Mouse (Mus musculus) heart, embryonic 10.5 days (tissue): ENCODE data around the gene Anks4b. TPM values are rescaled to one million over a fixed set of nuclear protein-coding genes. Genes with fewer than 3 reads are reported as not detected.

ENCODE experiments used
- DNase-seq: peaks from one replicate; pipeline ENCODE4 v3.0.0-alpha.2; 2017; ENCODE audit warnings: low spot score
- H3K27ac ChIP-seq: fragments of 300-500 bp; sonication (generic); 2 replicates; pipeline ENCODE4 v1.5.1; 2016; ENCODE audit warnings: mild to moderate bottlenecking
- H3K27me3 ChIP-seq: fragments of 300-500 bp; sonication (generic); 2 replicates; pipeline ENCODE4 v1.6.1; 2016; ENCODE audit warnings: mild to moderate bottlenecking; ENCODE audit not compliant: poor library complexity, insufficient read depth, severe bottlenecking
- H3K36me3 ChIP-seq: fragments of 300-500 bp; sonication (generic); 2 replicates; pipeline ENCODE4 v1.6.1; 2016; ENCODE audit warnings: mild to moderate bottlenecking, moderate library complexity
- H3K4me1 ChIP-seq: fragments of 300-500 bp; sonication (generic); 2 replicates; pipeline ENCODE4 v1.6.1; 2016; ENCODE audit warnings: mild to moderate bottlenecking
- H3K4me3 ChIP-seq: fragments of 300-500 bp; sonication (generic); 2 replicates; pipeline ENCODE4 v1.5.1; 2016; ENCODE audit warnings: mild to moderate bottlenecking, moderate library complexity
- H3K9me3 ChIP-seq: fragments of 300-500 bp; sonication (generic); 2 replicates; pipeline ENCODE4 v1.6.1; 2016; ENCODE audit warnings: mild to moderate bottlenecking, moderate library complexity
- WGBS: fragments of 180-500 bp; shearing (Covaris S2); methylation state at CpG from one replicate; pipeline ENCODE4 v1.1.7; 2016; 5-methylcytosine and 5-hydroxymethylcytosine counted together
- polyA plus RNA-seq: library from polyadenylated mRNA; unstranded; fragments of >200 nt; fragmentation: Nextera tagmentation; extraction: Ambion mirVana; gene quantifications from 2 replicates; pipeline ENCODE4 v1.2.1, GENCODE M21; 2016

Anks4b gene
- 0.06 TPM in 1 of 2 replicates, not detected in the other for polyA plus RNA-seq

DNA sequence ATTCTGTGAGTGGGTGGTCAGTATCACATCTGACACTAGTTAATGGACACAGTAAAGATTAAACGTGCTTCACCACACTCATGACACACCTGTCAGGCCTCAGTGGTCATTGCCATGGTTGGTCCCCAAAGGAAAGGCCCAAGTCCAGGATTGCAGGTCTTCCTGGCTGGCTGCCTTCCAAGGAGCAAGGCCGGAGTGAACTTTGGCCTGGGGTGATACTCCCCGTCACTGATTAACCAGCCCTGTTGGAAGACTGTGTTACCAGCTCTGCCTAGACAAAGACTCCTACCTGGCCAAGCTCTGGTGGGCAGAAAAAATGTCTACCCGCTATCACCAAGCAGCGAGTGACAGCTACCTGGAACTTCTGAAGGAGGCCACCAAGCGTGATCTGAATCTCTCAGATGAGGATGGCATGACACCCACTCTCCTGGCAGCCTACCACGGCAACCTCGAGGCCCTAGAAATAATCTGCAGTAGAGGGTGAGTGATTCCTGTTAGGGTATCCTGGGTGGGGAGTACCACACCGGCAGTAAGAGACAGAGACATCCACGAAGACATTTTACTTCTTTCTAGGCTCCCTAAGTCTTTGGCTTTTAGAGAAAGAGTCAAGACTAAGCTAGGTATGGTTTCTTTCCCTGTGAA lies at the start of gene Anks4b:
Gene Anks4b, plus strand, starts transcription at position 256 of the 642 bp plus-strand sequence.
- H3K36me3 ChIP-seq = no peaks in the 10 kb centered on the region
- no peak for DNase-seq

DNA sequence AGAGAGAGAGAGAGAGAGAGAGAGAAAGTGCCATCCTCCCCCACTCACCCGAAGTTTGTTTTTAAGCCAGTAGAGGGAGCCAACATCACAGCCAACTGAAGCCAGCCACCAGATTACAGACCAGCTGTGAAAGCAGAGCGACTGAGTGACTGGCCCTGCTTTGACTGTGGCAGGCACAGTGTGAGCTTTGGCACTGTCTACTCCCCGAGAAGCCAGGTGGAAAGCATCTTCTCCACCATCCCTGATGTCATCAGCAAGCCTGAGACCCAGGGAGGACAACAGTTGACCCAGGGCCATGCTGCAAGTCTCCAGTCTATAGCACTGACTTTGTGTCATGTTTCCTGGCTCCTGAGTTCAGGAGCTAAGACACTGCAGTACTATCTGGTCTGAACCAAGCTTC lies 48.8 kb upstream of the Anks4b start:
- Histone ChIP-seq H3K27ac (no peak overlapping the region), H3K4me1 (peaks cover 7% of the 10 kb centered on the region; the same call in 1 of the 2 replicates), H3K27me3 (no peaks in the 10 kb centered on the region), H3K9me3 (no peaks in the 10 kb centered on the region), H3K36me3 (peaks cover 5% of the 10 kb centered on the region; the same call in 1 of the 2 replicates), H3K4me3 (no peak overlapping the region)
- DNase-seq = no peak
- WGBS = 4% methylated on average over 3 of the region's 3 CpGs

More for the DNA sequence above, at the start of gene Anks4b:
- Histone ChIP-seq H3K4me3 (no peak within 1 kb of the TSS), H3K27me3 (no peaks in the 10 kb centered on the region), H3K27ac (no peak within 1 kb of the TSS), H3K9me3 (no peaks in the 10 kb centered on the region), H3K4me1 (no peaks in the 10 kb centered on the region)
- 81% methylated on average over 10 of the region's 10 CpGs for WGBS

DNA sequence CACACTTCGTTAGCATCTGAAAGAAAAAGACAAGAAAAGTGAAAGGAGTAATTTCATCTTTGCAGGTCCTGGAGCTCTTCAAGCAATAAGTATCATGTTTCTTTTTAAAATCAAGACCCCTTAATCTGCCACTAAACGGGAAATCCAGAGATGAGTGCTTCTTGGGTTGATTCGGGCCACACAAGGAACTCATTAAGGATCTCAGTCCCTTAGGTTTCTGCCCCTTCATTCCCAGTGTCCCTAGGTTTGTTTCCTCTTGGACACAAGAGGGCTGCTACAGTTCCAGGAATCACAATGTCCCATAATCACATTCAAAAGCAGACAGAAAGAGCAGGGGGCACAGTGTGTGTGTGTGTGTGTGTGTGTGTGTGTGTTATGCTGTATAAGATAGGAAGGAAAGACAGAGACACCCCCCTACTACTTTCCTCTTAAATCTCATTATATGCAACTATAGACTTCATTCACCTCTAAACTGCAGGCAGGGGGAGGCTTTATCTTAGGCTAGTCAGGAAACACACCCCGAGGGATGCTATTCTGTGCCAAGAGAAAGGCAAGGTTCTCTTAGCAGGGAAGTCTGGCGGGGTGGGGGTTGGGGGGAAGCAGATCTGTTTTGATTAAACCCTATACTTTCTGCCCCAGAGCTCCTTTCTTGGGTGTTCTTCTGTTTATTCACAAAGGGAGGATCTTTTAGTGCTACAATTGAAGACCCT lies 46.5 kb upstream of the Anks4b start:
- WGBS = 30% methylated on average over 5 of the region's 5 CpGs
- Histone ChIP-seq H3K27me3 (no peaks in the 10 kb centered on the region), H3K4me3 (no peak overlapping the region), H3K4me1 (peaks cover 7% of the 10 kb centered on the region; the same call in 1 of the 2 replicates), H3K36me3 (no peaks in the 10 kb centered on the region), H3K9me3 (no peaks in the 10 kb centered on the region), H3K27ac (no peak overlapping the region)
- DNase-seq = no peak

DNA sequence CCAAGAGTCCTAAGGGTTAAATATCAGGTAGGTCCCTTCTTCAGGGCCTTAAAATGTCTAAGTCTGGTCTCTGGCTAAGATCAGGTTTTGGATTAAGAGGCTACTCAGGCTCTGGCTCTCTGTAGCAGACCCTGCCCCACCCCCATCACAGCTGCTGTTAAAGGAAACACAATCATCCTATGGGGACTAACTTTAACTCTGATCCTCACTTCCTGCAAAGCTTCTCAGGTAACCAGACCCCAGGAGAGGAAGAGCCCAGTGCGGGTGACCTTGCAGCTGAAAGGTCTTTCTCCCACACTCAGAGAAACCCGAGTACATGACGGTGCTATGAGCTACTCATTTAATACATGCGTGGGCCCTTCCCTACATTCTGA lies 46.0 kb upstream of the Anks4b start:
- H3K27me3 ChIP-seq = no peaks in the 10 kb centered on the region
- H3K4me3 ChIP-seq = no peak overlapping the region
- H3K9me3 ChIP-seq = no peaks in the 10 kb centered on the region
- no peaks in the 10 kb centered on the region for H3K36me3 ChIP-seq
- peaks cover 7% of the 10 kb centered on the region; the same call in 1 of the 2 replicates for H3K4me1 ChIP-seq
- DNase-seq = no peak
- 35% methylated on average over 4 of the region's 4 CpGs for WGBS
- H3K27ac ChIP-seq = no peak overlapping the region

DNA sequence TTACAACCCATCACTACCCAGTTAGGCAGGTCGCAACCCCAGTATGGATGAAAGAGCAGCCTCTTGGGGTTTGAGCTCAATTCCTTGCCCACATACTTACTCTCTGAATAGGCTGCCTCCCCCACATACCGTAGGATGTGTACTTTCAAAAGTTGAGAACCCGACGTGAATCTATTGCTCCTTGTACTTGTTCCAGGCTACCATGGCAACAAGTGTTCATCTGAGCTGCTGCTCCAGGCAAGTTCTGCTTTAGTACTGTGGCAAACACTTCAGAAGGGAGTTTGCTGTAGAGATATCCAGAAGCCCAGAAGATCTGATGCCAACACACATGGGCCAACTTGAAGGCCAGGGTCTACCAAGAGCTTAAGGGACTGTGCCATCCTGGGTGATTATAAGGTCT lies 44.7 kb upstream of the Anks4b start:
- Histone ChIP-seq H3K9me3 (no peaks in the 10 kb centered on the region), H3K4me1 (peaks cover 7% of the 10 kb centered on the region; the same call in 1 of the 2 replicates), H3K36me3 (no peaks in the 10 kb centered on the region), H3K4me3 (no peak overlapping the region), H3K27me3 (no peaks in the 10 kb centered on the region), H3K27ac (no peak overlapping the region)
- WGBS = 76% methylated on average over 4 of the region's 4 CpGs
- peak; percentile 53 for DNase-seq

DNA sequence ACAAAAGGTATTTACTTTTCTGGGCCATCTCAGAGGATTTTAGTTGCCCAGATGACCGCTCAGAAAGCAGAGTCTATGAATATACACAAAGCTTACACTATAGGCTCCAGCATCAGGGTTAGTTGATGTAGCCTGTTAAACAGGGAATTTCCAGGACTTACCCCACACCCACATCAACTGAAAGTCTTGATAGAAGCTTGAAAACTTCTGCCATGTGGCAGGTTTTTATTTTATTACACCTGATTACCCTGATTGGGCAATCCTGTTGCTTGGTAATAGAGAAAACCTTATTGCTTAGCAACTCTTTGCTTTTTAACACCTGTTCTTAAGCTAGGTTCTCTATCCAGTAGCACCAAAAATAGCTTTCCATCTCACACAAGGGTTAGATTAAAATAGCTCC lies 30.9 kb upstream of the Anks4b start:
- 86% methylated on average over 1 of the region's 1 CpGs for WGBS
- Histone ChIP-seq H3K9me3 (no peaks in the 10 kb centered on the region), H3K36me3 (no peaks in the 10 kb centered on the region), H3K4me3 (no peak overlapping the region), H3K27me3 (0 out of 2 replicates have a peak, but pooled peaks cover 4% of the 10 kb centered on the region), H3K27ac (no peak overlapping the region), H3K4me1 (no peaks in the 10 kb centered on the region)
- DNase-seq = no peak

DNA sequence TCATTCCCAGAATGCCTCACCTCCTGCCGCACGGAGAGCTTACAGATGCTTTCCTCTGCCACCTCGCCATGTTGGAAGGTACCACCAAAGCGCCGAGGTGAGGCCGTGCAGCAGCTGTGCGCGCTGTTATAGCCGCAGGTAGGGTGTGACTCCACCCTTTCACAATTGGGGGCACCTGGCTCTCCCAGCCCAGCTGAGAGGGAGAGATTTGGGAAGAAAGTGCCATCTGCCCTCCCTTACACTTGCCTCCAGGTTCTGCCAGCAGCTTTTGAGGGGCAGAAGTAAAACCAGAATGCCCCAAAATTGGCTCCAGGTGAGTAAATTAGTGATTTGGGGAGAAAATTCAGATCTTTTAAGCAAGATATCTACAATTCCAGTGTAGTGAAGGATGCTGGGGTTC lies 28.5 kb upstream of the Anks4b start, which contains the start of gene Zp2:
Gene Zp2, minus strand, starts transcription at position 101 of the 400 bp plus-strand sequence.
- WGBS = 69% methylated on average over 9 of the region's 9 CpGs
- no peaks in the 10 kb centered on the region for H3K9me3 ChIP-seq
- 0 out of 2 replicates have a peak, but pooled peaks cover 4% of the 10 kb centered on the region for H3K27me3 ChIP-seq
- H3K27ac ChIP-seq = no peak within 1 kb of the TSS
- H3K4me3 ChIP-seq = no peak within 1 kb of the TSS
- H3K4me1 ChIP-seq = no peaks in the 10 kb centered on the region
- no peaks in the 10 kb centered on the region for H3K36me3 ChIP-seq
- no peak for DNase-seq

DNA sequence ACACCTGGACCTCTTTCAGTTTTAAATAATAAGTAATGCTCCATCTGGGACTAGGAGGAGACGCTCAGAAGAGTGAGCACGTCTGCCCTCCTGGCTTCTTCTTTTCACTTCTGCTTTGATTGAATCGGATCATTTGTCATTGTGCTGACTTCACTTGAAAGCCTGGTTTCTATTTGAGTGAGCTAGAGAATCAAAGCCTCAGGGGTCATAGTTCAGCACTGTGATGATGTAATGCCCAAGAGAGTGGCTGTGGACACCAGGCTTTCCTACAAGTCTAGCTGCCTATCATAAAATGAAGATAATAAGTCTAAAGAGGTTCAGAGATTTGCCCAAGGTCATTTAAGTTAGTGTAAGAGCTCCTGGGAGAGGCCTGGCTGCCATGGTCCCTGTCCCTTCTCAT lies 23.4 kb upstream of the Anks4b start:
- Histone ChIP-seq H3K4me1 (no peaks in the 10 kb centered on the region), H3K9me3 (no peaks in the 10 kb centered on the region), H3K27ac (no peak overlapping the region), H3K27me3 (0 out of 2 replicates have a peak, but pooled peaks cover 1% of the 10 kb centered on the region), H3K4me3 (no peak overlapping the region), H3K36me3 (no peaks in the 10 kb centered on the region)
- no peak for DNase-seq
- WGBS = 46% methylated on average over 3 of the region's 3 CpGs

DNA sequence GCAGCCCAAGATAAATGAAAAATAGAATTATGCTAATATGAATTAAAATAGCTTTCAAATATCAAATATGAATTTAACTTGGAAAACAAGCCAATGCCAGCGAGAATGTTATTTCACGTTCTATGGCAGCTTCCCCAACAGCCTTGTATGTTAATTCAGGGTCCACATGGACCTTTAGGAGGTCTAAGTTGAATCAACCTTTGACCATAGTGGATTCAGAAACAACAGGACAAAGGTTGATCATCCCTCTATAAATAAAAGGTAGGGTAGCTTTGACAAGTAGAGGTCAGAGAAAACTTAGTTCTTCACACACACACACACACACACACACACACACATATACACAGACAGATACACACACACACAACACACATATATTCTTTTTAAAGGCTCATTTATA lies 22.8 kb upstream of the Anks4b start:
- WGBS = 72% methylated on average over 2 of the region's 2 CpGs

DNA sequence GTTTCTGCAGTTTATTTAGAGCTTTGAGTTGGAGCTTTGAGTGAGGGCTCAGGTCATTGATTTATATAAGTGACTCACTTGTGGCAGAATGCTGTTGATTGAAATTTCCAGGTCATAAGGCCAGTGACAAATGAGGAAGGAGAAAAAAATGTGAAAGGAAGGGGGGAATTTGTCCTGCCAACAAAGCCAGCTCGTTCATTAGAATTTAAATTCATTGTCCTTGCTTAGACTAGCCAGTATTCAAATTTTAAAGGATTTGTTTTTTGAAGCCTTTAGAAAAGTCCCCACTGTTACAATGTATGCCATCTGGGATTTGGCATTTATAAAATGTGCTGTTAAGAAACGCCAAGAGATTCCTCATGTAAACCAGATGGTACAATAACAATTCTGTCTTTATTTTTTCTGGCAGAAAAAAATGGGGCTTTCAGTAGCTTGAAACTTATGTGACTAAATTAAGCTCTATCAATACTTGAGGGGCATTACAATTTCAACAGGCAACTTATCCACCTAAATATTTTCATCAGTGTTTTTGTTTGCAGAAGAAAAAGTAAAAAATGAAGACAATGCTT lies 16.7 kb upstream of the Anks4b start:
- no peak overlapping the region for H3K27ac ChIP-seq
- H3K4me3 ChIP-seq = no peak overlapping the region
- no peaks in the 10 kb centered on the region for H3K9me3 ChIP-seq
- no peak for DNase-seq
- H3K27me3 ChIP-seq = no peaks in the 10 kb centered on the region
- no peaks in the 10 kb centered on the region for H3K4me1 ChIP-seq
- no peaks in the 10 kb centered on the region for H3K36me3 ChIP-seq
- WGBS = 54% methylated on average over 2 of the region's 2 CpGs

More for the DNA sequence above, 22.8 kb upstream of the Anks4b start:
- no peak for DNase-seq
- Histone ChIP-seq H3K9me3 (no peaks in the 10 kb centered on the region), H3K4me3 (no peak overlapping the region), H3K36me3 (no peaks in the 10 kb centered on the region), H3K4me1 (no peaks in the 10 kb centered on the region), H3K27me3 (no peaks in the 10 kb centered on the region), H3K27ac (no peak overlapping the region)

DNA sequence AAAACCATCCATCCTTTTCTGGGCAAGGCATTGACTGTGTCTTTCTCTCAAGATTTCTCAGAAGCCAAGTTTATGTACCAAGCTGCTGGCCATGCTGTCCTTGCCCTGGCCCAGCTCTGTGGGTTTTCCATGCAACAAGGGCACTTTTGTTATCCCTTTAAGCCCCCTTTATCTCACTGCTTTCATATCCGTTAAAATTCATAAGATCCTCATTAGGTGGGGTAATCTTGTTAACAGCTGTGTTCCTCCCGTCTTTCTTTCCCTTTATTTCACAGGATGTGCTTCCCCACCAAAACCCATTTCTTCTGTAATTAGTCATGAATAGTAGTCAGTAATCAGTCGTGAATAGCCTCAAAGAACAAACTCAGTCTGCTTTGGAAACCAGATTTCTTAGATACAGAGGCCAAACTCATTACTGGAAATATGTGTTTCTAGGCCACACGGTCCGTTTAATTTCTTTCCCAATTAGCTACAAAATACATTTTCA lies 16.0 kb upstream of the Anks4b start:
- no peaks in the 10 kb centered on the region for H3K36me3 ChIP-seq
- no peaks in the 10 kb centered on the region for H3K9me3 ChIP-seq
- H3K27ac ChIP-seq = no peak overlapping the region
- no peaks in the 10 kb centered on the region for H3K4me1 ChIP-seq
- H3K4me3 ChIP-seq = no peak overlapping the region
- no peaks in the 10 kb centered on the region for H3K27me3 ChIP-seq
- no peak for DNase-seq
- 48% methylated on average over 5 of the region's 5 CpGs for WGBS

DNA sequence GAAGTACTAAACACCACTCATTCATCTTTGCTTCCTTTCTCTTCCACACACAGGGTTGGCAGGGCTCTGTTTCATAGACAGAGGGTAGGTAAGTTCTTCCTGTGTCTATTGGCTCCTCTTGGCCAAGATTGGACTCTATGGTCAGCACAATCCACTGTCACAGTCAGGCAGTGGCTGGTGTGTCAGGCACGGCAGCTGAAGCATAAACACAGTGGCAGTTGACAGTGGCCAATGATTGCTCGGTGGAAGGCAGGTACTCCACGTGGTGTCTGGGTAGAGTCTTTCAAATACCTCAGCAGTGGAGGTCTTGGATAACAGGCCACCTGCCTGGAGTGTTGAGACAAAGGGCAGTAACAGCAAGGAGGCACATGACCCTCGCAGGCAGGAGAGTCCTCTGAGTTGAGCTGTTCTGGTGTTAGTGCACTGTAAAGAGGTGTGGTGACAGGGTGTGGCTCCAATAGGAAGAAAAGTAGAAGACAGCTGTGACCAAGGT lies 15.5 kb upstream of the Anks4b start:
- H3K4me3 ChIP-seq = no peak overlapping the region
- H3K27me3 ChIP-seq = no peaks in the 10 kb centered on the region
- H3K36me3 ChIP-seq = no peaks in the 10 kb centered on the region
- no peak overlapping the region for H3K27ac ChIP-seq
- no peak for DNase-seq
- H3K9me3 ChIP-seq = no peaks in the 10 kb centered on the region
- no peaks in the 10 kb centered on the region for H3K4me1 ChIP-seq
- 42% methylated on average over 4 of the region's 4 CpGs for WGBS
